Mouse (Mus musculus) cerebellum, adult 11 months (tissue): ENCODE results near the gene Gpx5.
A peak's percentile ranks its signal among the peaks of the same experiment; 100 is the strongest.
"Not testable (repeated sequence)": the region's sequence is repeated elsewhere in the genome, so short reads cannot be mapped to it uniquely, and the experiment has no call there.

ENCODE experiments used
- DNase-seq: peaks from one replicate; pipeline ENCODE4 v3.0.0; 2022

Gene Gpx5

GRCm38 (mm10) chr13:21264366-21264765 lies 28.2 kb downstream of the Gpx5 start:
- DNase-seq = peak; percentile 14

- no peak for DNase-seq
Measured at GRCm38 (mm10) chr13:21263910-21264309, 28.6 kb downstream of the Gpx5 start.

GRCm38 (mm10) chr13:21262787-21263461 lies 29.6 kb downstream of the Gpx5 start:
- DNase-seq = no peak

GRCm38 (mm10) chr13:21260289-21260688 lies 32.2 kb downstream of the Gpx5 start:
- DNase-seq = no peak

GRCm38 (mm10) chr13:21259677-21260113 lies 32.8 kb downstream of the Gpx5 start:
- DNase-seq = peak; percentile 57

- DNase-seq = peak; percentile 17
Measured at GRCm38 (mm10) chr13:21259171-21259631, 33.3 kb downstream of the Gpx5 start.

GRCm38 (mm10) chr13:21258524-21258923 lies 34.0 kb downstream of the Gpx5 start:
- DNase-seq = no peak

- peak; percentile 45 for DNase-seq
Measured at GRCm38 (mm10) chr13:21253986-21254385, 38.5 kb downstream of the Gpx5 start.

GRCm38 (mm10) chr13:21253569-21253968 lies 39.0 kb downstream of the Gpx5 start:
- DNase-seq = no peak

GRCm38 (mm10) chr13:21253040-21253439 lies 39.5 kb downstream of the Gpx5 start:
- DNase-seq = no peak

GRCm38 (mm10) chr13:21250074-21250681 lies 42.4 kb downstream of the Gpx5 start:
- no peak for DNase-seq

GRCm38 (mm10) chr13:21249022-21249421 lies 43.5 kb downstream of the Gpx5 start:
- no peak for DNase-seq

- no peak for DNase-seq
Measured at GRCm38 (mm10) chr13:21246276-21246675, 46.3 kb downstream of the Gpx5 start.

- DNase-seq = not testable (repeated sequence)
Measured at GRCm38 (mm10) chr13:21244967-21245366, 47.6 kb downstream of the Gpx5 start.

- DNase-seq = no peak
Measured at GRCm38 (mm10) chr13:21244089-21244488, 48.4 kb downstream of the Gpx5 start.

- DNase-seq = no peak
Measured at GRCm38 (mm10) chr13:21243196-21243595, 49.3 kb downstream of the Gpx5 start.

- DNase-seq = no peak
Measured at GRCm38 (mm10) chr13:21242408-21243125, 50.0 kb downstream of the Gpx5 start.

- DNase-seq = no peak
Measured at GRCm38 (mm10) chr13:21240788-21241187, 51.7 kb downstream of the Gpx5 start.

- no peak for DNase-seq
Measured at GRCm38 (mm10) chr13:21237161-21237560, 55.4 kb downstream of the Gpx5 start.

- no peak for DNase-seq
Measured at GRCm38 (mm10) chr13:21236714-21237113, 55.8 kb downstream of the Gpx5 start.
